Mouse (Mus musculus): ENCODE measurements around the gene Becn1. TPM values are rescaled to one million over a fixed set of nuclear protein-coding genes. Genes with fewer than 3 reads are reported as not detected.

Becn1 gene
- 172 and 175 TPM in 2 replicates for polyA plus RNA-seq (2015; fragmentation: Nextera tagmentation; extraction: Ambion mirVana)

DNA sequence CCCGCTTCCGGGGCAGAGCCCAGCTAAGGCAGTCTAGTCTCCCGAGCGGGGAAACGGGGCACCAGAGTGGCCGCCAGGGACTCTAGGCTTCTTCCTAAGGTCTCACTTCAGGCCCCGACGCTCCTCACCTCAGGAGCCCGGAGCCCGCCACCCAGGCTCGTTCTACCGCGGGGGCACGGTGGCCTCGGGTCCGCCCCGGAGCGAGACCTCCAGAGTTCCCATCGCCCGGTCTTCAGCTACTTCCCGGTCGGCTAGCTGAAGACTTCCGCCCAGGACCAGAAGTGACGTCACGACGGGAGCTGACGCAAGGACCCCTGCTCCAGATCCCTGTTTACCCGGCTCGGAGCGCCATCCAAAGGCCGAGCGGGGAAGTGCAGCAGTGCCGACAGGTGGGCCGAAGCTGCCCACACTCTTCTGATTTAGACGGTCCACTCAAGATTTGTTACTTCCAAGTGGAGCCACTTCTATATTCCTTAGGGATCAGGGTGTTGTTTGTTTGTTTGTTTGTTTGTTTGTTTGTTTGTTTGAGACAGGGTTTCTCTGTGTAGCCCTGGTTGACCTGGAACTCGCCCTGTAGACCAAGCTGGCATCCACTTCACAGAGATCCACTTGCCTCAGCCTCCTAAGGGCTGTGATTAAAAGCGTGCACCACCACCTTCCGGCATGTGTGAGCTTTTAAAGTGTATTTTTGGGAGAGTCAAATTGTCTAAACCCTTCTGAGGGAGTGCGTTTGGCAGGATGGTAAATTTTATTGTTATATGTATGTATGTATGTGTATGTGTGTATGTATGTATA is at the start of gene Becn1:
Gene Becn1 (minus strand): TSS at position 283 of the 795 bp plus-strand sequence.
- Histone ChIP-seq H3K4me1 (peaks cover 26% of the 10 kb centered on the region), H3K27me3 (replicated peaks) (0 out of 2 replicates have a peak, but pooled peaks cover 9% of the 10 kb centered on the region), H3K9me3 (replicated peaks) (no peaks in the 10 kb centered on the region), H3K4me3 (replicated peaks) (peak within 1 kb of the TSS; percentile 92), H3K27ac (replicated peaks) (peak within 1 kb of the TSS; percentile 77), H3K4me2 (peak within 1 kb of the TSS; percentile 97), H3K36me3 (peaks cover 21% of the 10 kb centered on the region), H3K9ac (replicated peaks) (peak within 1 kb of the TSS; percentile 89)
- ATAC-seq (ENCODE audit: low FRiP score) = peak; percentile 96
- 8% methylated on average over 39 of the region's 39 CpGs for WGBS

DNA sequence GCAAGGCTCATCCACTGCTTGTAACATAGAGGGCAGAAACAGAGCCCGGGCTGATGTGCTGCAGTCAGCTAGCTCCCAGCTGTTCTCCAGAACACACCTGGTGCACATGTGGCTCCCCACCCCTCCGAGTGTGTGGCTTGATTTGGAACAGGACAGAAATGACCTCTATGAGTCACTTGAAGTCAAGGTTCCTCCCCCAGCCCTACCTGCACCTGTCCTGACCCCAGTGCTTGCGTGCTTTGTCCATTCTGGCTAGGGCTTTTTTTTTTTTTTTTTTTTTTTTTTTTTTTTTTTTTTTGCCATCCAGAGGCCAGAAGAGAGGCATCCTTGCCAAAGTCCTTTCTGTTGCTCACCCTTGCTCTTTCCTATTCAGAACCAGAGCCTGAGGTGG is 49.6 kb upstream of the Becn1 start:
- Histone ChIP-seq H3K36me3 (no peaks in the 10 kb centered on the region), H3K4me1 (no peaks in the 10 kb centered on the region), H3K4me3 (replicated peaks) (no peak overlapping the region), H3K9me3 (replicated peaks) (no peaks in the 10 kb centered on the region), H3K4me2 (no peak overlapping the region), H3K27me3 (replicated peaks) (no peaks in the 10 kb centered on the region), H3K9ac (replicated peaks) (no peak overlapping the region), H3K27ac (replicated peaks) (no peak overlapping the region)
- no peak for ATAC-seq (ENCODE audit: low FRiP score)
- 78% methylated on average over 3 of the region's 3 CpGs for WGBS

DNA sequence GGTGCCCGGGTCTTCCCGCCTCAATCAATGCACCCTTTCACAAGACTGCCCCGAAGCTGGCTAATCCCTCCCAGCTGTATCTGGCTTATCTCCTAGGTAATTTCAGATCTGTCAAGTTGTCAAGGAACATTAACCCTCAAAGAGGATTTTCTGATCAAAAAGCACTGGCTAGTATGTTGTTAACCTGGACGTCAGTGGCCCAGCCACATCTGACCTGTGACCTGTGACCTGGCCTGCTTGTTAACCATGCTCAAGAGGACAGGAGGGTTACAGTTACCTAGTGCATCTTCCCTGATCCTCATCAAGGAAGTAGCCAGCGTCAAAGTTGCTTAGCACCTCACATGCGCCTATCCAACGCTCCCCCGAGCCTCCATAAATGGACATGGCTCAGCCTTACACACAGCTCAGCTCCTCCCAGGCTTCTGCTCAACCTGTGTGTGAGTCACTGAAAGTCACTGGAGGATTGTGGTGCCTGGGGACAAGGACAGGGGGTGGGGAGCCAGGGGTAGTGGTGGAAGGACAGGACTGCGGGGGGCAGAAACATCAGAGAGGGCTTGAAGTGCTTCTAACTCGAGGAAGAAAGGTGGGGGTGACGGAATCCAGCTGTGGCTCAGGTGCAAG is 49.1 kb upstream of the Becn1 start:
- H3K36me3 ChIP-seq = no peaks in the 10 kb centered on the region
- H3K9ac ChIP-seq (replicated peaks) = no peak overlapping the region
- H3K27me3 ChIP-seq (replicated peaks) = no peaks in the 10 kb centered on the region
- H3K27ac ChIP-seq (replicated peaks) = no peak overlapping the region
- no peak overlapping the region for H3K4me2 ChIP-seq
- no peak overlapping the region for H3K4me3 ChIP-seq (replicated peaks)
- H3K4me1 ChIP-seq = no peaks in the 10 kb centered on the region
- WGBS = 74% methylated on average over 11 of the region's 11 CpGs
- ATAC-seq (ENCODE audit: low FRiP score) = no peak
- H3K9me3 ChIP-seq (replicated peaks) = no peaks in the 10 kb centered on the region

DNA sequence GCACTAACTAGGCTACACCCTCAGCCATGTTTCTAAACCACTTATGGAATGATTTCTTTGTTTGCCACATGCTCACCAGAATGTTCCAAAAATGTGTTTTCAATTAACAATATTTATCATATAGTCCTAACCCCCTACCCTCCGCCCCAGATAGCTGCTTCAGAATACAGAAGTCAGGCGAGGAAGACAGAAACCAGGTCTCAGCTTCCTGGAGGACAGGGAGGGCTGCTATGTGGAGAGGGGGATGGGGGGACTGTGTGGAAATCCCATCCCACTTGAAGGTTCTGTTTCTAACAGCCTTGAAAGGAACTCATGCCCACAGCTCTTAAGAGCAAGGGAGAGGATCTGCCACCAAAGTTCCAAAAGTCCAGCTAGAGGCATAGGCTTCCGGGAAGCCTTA is 47.1 kb upstream of the Becn1 start:
- Histone ChIP-seq H3K9ac (replicated peaks) (no peak overlapping the region), H3K9me3 (replicated peaks) (no peaks in the 10 kb centered on the region), H3K27ac (replicated peaks) (no peak overlapping the region), H3K27me3 (replicated peaks) (no peaks in the 10 kb centered on the region), H3K4me1 (no peaks in the 10 kb centered on the region), H3K4me2 (no peak overlapping the region), H3K4me3 (replicated peaks) (no peak overlapping the region), H3K36me3 (no peaks in the 10 kb centered on the region)
- WGBS = 89% methylated on average over 3 of the region's 3 CpGs
- no peak for ATAC-seq (ENCODE audit: low FRiP score)

DNA sequence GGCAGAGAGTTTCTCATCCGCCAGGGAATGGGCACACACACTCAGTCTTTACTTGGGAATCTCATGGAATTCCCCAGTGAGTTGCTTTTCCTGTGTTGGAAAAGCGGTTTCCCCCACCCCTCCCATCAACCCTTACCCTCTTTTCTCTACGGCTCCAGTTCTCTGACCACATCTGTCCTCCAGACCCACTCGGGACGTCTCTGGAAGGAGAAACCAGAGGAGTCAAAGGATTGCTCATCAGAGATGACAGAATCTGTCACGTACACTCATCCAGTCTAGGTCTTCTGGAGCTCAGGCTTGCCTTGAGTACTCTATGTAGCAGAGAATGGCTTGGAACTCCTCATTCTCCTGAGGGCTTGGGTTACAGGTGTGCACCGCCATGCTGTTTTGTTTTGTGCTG is 46.7 kb upstream of the Becn1 start:
- no peak overlapping the region for H3K4me2 ChIP-seq
- no peak overlapping the region for H3K4me3 ChIP-seq (replicated peaks)
- no peak for ATAC-seq (ENCODE audit: low FRiP score)
- no peaks in the 10 kb centered on the region for H3K27me3 ChIP-seq (replicated peaks)
- H3K9me3 ChIP-seq (replicated peaks) = no peaks in the 10 kb centered on the region
- WGBS = 76% methylated on average over 7 of the region's 7 CpGs
- no peaks in the 10 kb centered on the region for H3K36me3 ChIP-seq
- H3K27ac ChIP-seq (replicated peaks) = no peak overlapping the region
- H3K9ac ChIP-seq (replicated peaks) = no peak overlapping the region
- no peaks in the 10 kb centered on the region for H3K4me1 ChIP-seq

DNA sequence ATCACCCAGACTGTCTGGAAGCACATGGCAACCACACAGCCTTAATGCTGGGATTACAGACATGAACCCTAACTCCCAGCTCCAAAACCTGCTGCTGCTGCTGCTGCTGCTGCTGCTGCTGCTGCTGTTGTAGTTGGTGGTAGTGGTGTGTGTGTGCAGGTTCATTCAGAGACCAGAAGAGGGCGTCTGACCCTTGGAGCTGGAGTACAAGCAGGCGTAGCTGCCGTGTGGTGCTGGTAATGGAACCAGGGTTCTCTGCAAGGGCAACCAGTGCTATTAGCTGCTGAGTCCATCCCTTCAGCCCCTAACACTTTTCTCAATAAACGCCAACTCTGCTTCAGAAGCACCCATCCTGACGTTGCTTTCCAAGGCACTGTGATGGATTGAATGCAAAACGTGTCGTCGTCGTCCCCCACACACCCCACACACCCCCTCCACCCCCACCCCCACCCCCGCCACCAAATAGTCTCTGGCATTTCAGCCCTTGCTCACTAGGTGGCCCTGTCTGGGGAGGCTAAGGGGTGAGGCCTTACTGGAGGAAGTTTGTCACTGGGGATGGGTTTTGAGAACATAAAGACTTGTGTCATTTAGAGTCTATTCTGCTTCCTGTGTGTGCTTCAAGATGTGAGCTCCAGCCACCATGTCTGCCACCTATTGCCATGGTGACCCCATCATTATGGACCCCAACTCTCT is 45.1 kb upstream of the Becn1 start:
- Histone ChIP-seq H3K36me3 (no peaks in the 10 kb centered on the region), H3K4me2 (no peak overlapping the region), H3K9ac (replicated peaks) (no peak overlapping the region), H3K27me3 (replicated peaks) (no peaks in the 10 kb centered on the region), H3K27ac (replicated peaks) (no peak overlapping the region), H3K9me3 (replicated peaks) (no peaks in the 10 kb centered on the region), H3K4me1 (no peaks in the 10 kb centered on the region), H3K4me3 (replicated peaks) (no peak overlapping the region)
- WGBS = 76% methylated on average over 10 of the region's 10 CpGs
- no peak for ATAC-seq (ENCODE audit: low FRiP score)

DNA sequence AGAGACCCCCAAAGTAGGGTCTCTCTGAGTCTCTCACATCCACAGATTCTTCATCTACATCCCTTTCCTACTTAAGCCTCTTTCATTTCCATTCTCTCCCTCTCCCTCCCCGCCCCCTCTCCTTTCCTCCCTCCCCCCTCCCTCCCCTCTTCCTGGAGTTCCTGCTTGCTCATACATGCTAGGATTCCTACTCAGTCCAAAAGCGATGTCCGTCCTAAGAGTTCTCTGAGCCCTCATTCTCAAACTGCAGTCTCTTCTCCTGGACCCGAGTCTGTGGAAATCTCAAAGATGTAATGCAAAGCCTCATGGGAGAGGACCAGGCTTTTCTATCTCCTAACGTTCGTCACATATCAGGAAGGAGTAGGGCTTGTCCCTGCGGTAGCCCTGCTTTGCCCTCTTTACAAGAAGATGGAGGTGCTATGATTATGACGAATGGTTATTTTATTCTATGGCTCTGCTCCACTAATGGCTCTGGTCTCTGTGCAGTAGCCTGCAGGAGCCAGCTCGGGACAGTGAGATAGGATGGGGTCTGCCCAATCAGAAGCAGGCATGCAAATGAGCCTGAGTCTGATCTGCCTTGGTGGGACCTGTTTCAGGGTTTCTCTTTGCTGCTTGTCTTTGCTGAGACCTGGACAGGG is 36.2 kb upstream of the Becn1 start:
- Histone ChIP-seq H3K36me3 (no peaks in the 10 kb centered on the region), H3K4me2 (peak overlapping the region; percentile 66), H3K4me3 (replicated peaks) (peak overlapping the region; percentile 35), H3K4me1 (peaks cover 16% of the 10 kb centered on the region), H3K9me3 (replicated peaks) (no peaks in the 10 kb centered on the region), H3K27ac (replicated peaks) (peak overlapping the region; percentile 58), H3K27me3 (replicated peaks) (no peaks in the 10 kb centered on the region), H3K9ac (replicated peaks) (peak overlapping the region; percentile 46)
- WGBS = 3% methylated on average over 9 of the region's 9 CpGs
- ATAC-seq (ENCODE audit: low FRiP score) = peak; percentile 79

DNA sequence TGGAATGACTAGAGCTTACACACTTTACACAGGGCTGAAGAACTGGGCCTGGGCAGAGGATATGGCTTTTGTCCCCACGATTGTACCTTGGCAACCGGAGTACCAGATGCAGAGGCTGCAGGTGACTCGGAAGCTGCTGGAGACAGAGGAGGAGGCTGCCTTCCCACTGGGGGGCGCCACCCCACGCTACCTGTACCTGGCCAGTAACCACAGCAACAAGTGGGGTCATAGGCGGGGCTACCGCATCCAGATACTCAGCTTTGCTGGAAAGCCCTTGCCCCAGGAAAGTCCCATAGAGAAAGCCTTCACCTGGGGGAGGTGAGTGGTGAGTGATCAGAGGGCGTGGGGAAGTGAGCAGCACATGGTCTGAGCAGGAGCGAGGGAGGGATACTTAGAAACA is 33.6 kb upstream of the Becn1 start:
- Histone ChIP-seq H3K9ac (replicated peaks) (no peak overlapping the region), H3K4me3 (replicated peaks) (no peak overlapping the region), H3K27me3 (replicated peaks) (no peaks in the 10 kb centered on the region), H3K4me1 (peaks cover 16% of the 10 kb centered on the region), H3K27ac (replicated peaks) (no peak overlapping the region), H3K9me3 (replicated peaks) (no peaks in the 10 kb centered on the region), H3K4me2 (no peak overlapping the region), H3K36me3 (no peaks in the 10 kb centered on the region)
- ATAC-seq (ENCODE audit: low FRiP score) = no peak
- WGBS = 87% methylated on average over 9 of the region's 9 CpGs

DNA sequence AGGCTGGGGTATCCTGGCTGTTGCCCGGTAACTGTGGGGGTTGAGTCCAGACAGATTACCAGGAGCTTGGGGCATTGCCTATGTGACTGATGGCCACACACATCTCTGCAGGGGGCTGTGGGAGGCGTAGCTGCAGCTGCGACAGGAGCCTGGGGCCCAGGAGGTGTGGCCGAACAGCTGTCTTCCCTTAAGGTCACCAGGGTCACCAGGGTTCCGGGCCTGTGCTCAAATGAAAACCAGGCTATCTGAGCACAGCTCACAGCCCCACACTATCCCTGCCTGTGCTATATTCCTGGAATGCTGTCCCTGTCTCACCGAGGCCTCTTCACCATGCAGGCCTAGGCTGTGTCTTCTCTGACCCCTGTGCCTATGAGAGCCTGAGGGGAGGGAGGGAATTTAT is 32.4 kb upstream of the Becn1 start:
- Histone ChIP-seq H3K4me2 (no peak overlapping the region), H3K9me3 (replicated peaks) (no peaks in the 10 kb centered on the region), H3K36me3 (no peaks in the 10 kb centered on the region), H3K27ac (replicated peaks) (no peak overlapping the region), H3K9ac (replicated peaks) (no peak overlapping the region), H3K4me1 (peaks cover 16% of the 10 kb centered on the region), H3K4me3 (replicated peaks) (no peak overlapping the region), H3K27me3 (replicated peaks) (no peaks in the 10 kb centered on the region)
- ATAC-seq (ENCODE audit: low FRiP score) = no peak
- 9% methylated on average over 6 of the region's 6 CpGs for WGBS

DNA sequence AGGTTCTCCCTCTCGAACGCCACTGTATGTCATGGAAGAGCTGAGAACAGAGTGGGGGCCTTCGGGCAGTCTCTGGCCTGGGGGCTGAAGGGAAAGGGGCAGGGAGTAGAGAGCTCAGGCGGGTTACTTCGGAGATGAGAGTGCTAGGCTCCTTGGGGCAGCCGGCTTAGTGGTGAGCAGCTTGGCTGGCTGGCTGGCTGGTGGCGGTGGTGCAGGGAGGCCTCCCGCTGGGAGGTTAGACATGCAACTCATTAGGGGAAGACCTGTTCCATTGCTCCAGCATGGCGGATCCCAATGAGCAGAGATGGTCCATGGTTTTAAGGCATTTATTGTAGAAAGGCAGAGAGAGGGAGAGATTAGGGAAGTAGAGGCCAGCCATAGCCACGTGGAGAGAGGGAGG is 31.9 kb upstream of the Becn1 start:
- ATAC-seq (ENCODE audit: low FRiP score) = no peak

DNA sequence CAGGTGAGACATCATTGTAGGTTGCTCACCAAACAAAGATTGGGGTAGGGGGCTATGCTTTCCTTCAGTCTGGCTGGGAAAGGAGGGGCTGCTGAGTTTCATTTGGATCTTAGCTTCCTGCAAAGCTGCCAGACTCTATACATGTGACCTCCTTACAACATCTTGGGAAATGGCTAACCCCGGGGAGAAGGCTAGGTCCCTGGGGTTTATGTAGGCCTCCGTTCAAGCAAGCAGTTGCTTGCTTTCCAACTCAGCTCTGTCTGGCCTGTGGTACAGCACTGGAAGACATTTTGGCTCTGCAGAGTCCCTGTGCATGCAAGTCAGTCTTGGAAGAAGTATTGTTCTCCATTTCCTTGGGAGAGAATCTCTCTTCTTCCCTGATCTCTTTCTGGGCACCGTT is 30.5 kb upstream of the Becn1 start:
- H3K27me3 ChIP-seq (replicated peaks) = no peaks in the 10 kb centered on the region
- H3K9me3 ChIP-seq (replicated peaks) = no peaks in the 10 kb centered on the region
- no peak overlapping the region for H3K4me2 ChIP-seq
- WGBS = 90% methylated on average over 3 of the region's 3 CpGs
- no peak for ATAC-seq (ENCODE audit: low FRiP score)
- H3K27ac ChIP-seq (replicated peaks) = no peak overlapping the region
- H3K4me1 ChIP-seq = peaks cover 11% of the 10 kb centered on the region
- H3K9ac ChIP-seq (replicated peaks) = no peak overlapping the region
- no peaks in the 10 kb centered on the region for H3K36me3 ChIP-seq
- H3K4me3 ChIP-seq (replicated peaks) = no peak overlapping the region

More for the DNA sequence above, 31.9 kb upstream of the Becn1 start:
- Histone ChIP-seq H3K27me3 (replicated peaks) (no peaks in the 10 kb centered on the region), H3K9me3 (replicated peaks) (no peaks in the 10 kb centered on the region), H3K9ac (replicated peaks) (no peak overlapping the region), H3K36me3 (no peaks in the 10 kb centered on the region), H3K4me2 (no peak overlapping the region), H3K4me3 (replicated peaks) (no peak overlapping the region), H3K4me1 (peaks cover 18% of the 10 kb centered on the region), H3K27ac (replicated peaks) (no peak overlapping the region)
- WGBS = 27% methylated on average over 10 of the region's 10 CpGs

Measured in neural tube, embryonic 15.5 days (tissue).